Mouse (Mus musculus): ENCODE measurements around the gene Dtd1. TPM values are rescaled to one million over a fixed set of nuclear protein-coding genes. Genes with fewer than 3 reads are reported as not detected.
"Not testable (repeated sequence)": the region's sequence is repeated elsewhere in the genome, so short reads cannot be mapped to it uniquely, and the experiment has no call there.

Dtd1 gene
- total RNA-seq (2015; ENCODE audit: low replicate concordance) (1.2 and 3.1 TPM in 2 replicates), total RNA-seq (2017; ENCODE audit: low replicate concordance) (6.0 and 10.4 TPM in 2 replicates)

- peak; percentile 99 for ATAC-seq (replicated peaks; ENCODE audit: low FRiP score, poor library complexity, severe bottlenecking)
Observed at GRCm38 (mm10) chr2:144599831-144600687, at the start of gene Dtd1. TSS of gene Dtd1 (plus strand) at chr2:144599897.

- ATAC-seq (replicated peaks; ENCODE audit: low FRiP score, poor library complexity, severe bottlenecking), result 0 out of 2 replicates have a peak, but pooled peaks have one; percentile 26
Observed at GRCm38 (mm10) chr2:144550529-144550928, 49.2 kb upstream of the Dtd1 start, which contains the start of gene Rbbp9. TSS of gene Rbbp9 (minus strand) at chr2:144550869.

DNA sequence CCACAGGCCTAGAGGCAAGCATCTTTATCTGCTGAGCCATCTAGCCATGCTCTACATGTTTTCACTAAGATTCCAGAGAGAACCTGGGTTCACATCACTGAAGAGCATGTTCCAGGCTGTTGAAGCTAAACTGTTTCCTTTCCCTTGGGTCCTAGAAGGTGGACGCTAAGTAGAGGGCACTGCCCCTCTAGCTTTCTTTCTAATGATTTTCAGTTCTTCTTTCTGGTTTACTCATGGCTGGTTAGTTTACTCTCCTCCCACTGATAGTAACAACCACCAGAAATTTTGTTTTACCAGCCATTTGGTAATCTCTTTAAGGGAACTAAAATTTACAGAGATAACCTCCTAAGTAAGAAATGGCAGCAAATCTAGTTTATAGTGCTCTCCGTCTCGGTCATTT, 45.8 kb upstream of the Dtd1 start:
- ATAC-seq (replicated peaks; ENCODE audit: low FRiP score, poor library complexity, severe bottlenecking), result no peak

GRCm38 (mm10) chr2:144555286-144555819, 44.3 kb upstream of the Dtd1 start:
- ATAC-seq (replicated peaks; ENCODE audit: low FRiP score, poor library complexity, severe bottlenecking), result peak; percentile 6; the same call in 1 of the 2 replicates

GRCm38 (mm10) chr2:144555820-144556552, 43.7 kb upstream of the Dtd1 start, which contains the start of gene Sec23b:
TSS of gene Sec23b (plus strand) at chr2:144556229.
- ATAC-seq (replicated peaks; ENCODE audit: low FRiP score, poor library complexity, severe bottlenecking), result peak; percentile 97

- ATAC-seq (replicated peaks; ENCODE audit: low FRiP score, poor library complexity, severe bottlenecking), result no peak
Observed at GRCm38 (mm10) chr2:144588723-144589122, 11.0 kb upstream of the Dtd1 start.

GRCm38 (mm10) chr2:144593036-144593435, 6.7 kb upstream of the Dtd1 start:
- ATAC-seq (replicated peaks; ENCODE audit: low FRiP score, poor library complexity, severe bottlenecking), result not testable (repeated sequence)

- ATAC-seq (replicated peaks; ENCODE audit: low FRiP score, poor library complexity, severe bottlenecking), result peak; percentile 93
Observed at GRCm38 (mm10) chr2:144593951-144594651, 5.6 kb upstream of the Dtd1 start, which contains the start of gene Smim26. TSS of gene Smim26 (plus strand) at chr2:144594054.

GRCm38 (mm10) chr2:144598006-144598405, 1.7 kb upstream of the Dtd1 start:
- ATAC-seq (replicated peaks; ENCODE audit: low FRiP score, poor library complexity, severe bottlenecking), result no peak

DNA sequence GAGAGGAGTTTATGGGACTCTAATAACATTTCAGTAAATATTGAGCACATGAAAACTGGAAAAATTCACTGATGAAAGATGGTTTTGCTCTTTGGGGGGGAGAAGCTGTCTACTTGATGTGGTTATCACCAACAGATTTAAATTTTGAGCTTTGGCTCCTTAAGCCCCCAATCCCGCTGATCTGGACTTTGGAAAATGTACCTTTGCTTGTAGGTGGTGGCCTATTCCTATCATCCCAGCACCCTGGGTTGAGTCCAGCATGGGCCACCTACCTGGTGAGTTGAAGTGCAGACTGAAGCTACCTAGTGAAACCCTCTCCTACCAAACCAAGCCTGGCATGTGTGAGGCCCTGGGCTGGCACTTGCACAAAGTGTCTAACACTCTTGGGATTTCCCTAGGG, 1.9 kb downstream of the Dtd1 start:
- ATAC-seq (replicated peaks; ENCODE audit: low FRiP score, poor library complexity, severe bottlenecking), result no peak

DNA sequence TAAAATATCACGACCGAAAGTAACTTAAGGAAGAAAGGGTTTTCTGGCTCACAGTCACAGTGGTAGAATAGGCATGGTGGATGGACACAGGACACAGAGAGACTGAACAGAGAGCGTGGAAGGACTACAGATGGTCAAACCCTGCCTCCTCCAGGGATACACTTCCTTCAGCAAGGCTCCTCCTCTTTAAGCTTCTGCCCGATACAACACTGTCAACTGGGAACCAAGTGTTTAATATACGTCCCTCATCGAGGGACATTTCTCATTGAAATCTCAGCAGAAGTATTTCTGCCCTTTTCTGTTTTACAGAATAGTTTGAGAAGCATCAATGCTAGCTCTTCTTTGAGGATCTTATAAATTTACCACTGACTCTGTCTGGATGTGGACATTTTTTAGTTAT, 14.3 kb downstream of the Dtd1 start:
- no peak for ATAC-seq (replicated peaks; ENCODE audit: low FRiP score, poor library complexity, severe bottlenecking)

GRCm38 (mm10) chr2:144617074-144617874, 17.6 kb downstream of the Dtd1 start:
- ATAC-seq (replicated peaks; ENCODE audit: low FRiP score, poor library complexity, severe bottlenecking), result no peak

- no peak for ATAC-seq (replicated peaks; ENCODE audit: low FRiP score, poor library complexity, severe bottlenecking)
Observed at GRCm38 (mm10) chr2:144621491-144621890, 21.8 kb downstream of the Dtd1 start.

- ATAC-seq (replicated peaks; ENCODE audit: low FRiP score, poor library complexity, severe bottlenecking), result no peak
Observed at GRCm38 (mm10) chr2:144633551-144633950, 33.9 kb downstream of the Dtd1 start.

- ATAC-seq (replicated peaks; ENCODE audit: low FRiP score, poor library complexity, severe bottlenecking), result no peak
Observed at GRCm38 (mm10) chr2:144634231-144634630, 34.5 kb downstream of the Dtd1 start.

DNA sequence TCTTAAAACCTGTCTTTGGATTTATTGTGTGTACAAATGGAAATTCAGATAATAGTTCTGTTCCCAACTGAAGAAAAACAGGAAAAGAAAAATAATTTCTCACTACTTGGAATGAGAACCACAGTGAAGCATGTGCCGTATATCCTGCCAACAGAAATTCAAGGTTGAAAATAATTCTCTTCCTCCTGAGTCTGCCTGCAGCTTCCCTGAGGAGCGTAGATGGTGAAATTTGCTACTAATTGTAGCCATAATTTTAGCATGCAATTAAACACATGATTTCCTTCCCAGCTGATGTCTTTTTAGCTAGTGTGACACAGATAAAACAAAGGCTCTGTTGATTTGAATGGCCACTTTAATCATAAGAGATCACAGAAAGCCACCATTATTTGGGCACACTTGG, 35.0 kb downstream of the Dtd1 start:
- no peak for ATAC-seq (replicated peaks; ENCODE audit: low FRiP score, poor library complexity, severe bottlenecking)

GRCm38 (mm10) chr2:144635644-144636320, 36.1 kb downstream of the Dtd1 start:
- ATAC-seq (replicated peaks; ENCODE audit: low FRiP score, poor library complexity, severe bottlenecking), result peak; percentile 77

GRCm38 (mm10) chr2:144637204-144637603, 37.5 kb downstream of the Dtd1 start:
- ATAC-seq (replicated peaks; ENCODE audit: low FRiP score, poor library complexity, severe bottlenecking), result no peak
